ENCODE assay signal across 14 mouse cellular contexts in genomic region chr11:107662666-107663065, GRCm38 (mm10). TPM values are rescaled to one million over a fixed set of nuclear protein-coding genes. Genes with fewer than 3 reads are reported as not detected.
"Had no signal": no experiment of that assay in that cellular context is flagged by ENCODE, and none has a peak within 500 bp of the region (broad histone marks: within the 10 kb centered on the region; RNA-seq: fewer than 3 reads in every experiment).

No protein-coding gene starts in this region.

- DNase-seq: lung, adult 18-20 months; lung, embryonic 14.5 days; lung, postnatal 10 days; lung, postnatal 4 days; midbrain, embryonic 14.5 days; retina, postnatal 1 day; right cerebral cortex, adult 18-20 months; right cerebral cortex, postnatal 25 days; right cerebral cortex, postnatal 4 days; thymus, adult 2 months; thymus, postnatal 25 days; thymus, postnatal 4 days had no signal

RNA-seq across cellular contexts. Expression of gene Cacng1, which starts 53.7 kb away (rescaled TPM):
- total RNA-seq: megakaryocyte, adult 5-6 weeks; megakaryocyte-erythroid progenitor cell, adult 5-6 weeks had no signal
